Mouse (Mus musculus): ENCODE results near the gene Cacna1g. TPM values are rescaled to one million over a fixed set of nuclear protein-coding genes. Genes with fewer than 3 reads are reported as not detected.

Cacna1g gene
- polyA plus RNA-seq, 1 experiment from 2014 or later: 21.0 TPM

GRCm38 (mm10) chr11:94484636-94485035 is 10.6 kb upstream of the Cacna1g start:
- 89% methylated on average over 9 of the region's 9 CpGs for WGBS
- DNase-seq (ENCODE audit: low spot score) (no peak), ATAC-seq (ENCODE audit: insufficient number of reproducible peaks, low FRiP score, low TSS enrichment, low read depth) (no peak)
- H3K36me3 ChIP-seq (ENCODE audit: control insufficient read depth, insufficient read depth, low read length): no peaks in the 10 kb centered on the region
- no peaks in the 10 kb centered on the region for H3K9me3 ChIP-seq (ENCODE audit: control insufficient read depth, low read length)
- no peak overlapping the region for H3K4me2 ChIP-seq (ENCODE audit: low read depth, severe bottlenecking)
- no peak overlapping the region for H3K4me3 ChIP-seq (ENCODE audit: low read depth, low read length)
- H3K27me3 ChIP-seq (ENCODE audit: control insufficient read depth, insufficient read depth, low read length): no peaks in the 10 kb centered on the region
- peaks cover 1% of the 10 kb centered on the region; the same call in 1 of the 2 replicates for H3K4me1 ChIP-seq (ENCODE audit: control insufficient read depth, insufficient read depth, low read length)
- no peak overlapping the region for H3K27ac ChIP-seq (replicated peaks; ENCODE audit: low read depth, low read length)
- no peak overlapping the region for H3K9ac ChIP-seq (ENCODE audit: low read length)

- WGBS: 54% methylated on average over 14 of the region's 14 CpGs
- no peak overlapping the region for H3K4me2 ChIP-seq (ENCODE audit: low read depth, severe bottlenecking)
These were observed 9.9 kb upstream of the Cacna1g start for GRCm38 (mm10) chr11:94483921-94484320.

GRCm38 (mm10) chr11:94483436-94483835 is 9.4 kb upstream of the Cacna1g start:
- H3K9ac ChIP-seq (ENCODE audit: low read length): no peak overlapping the region
- WGBS: 71% methylated on average over 11 of the region's 11 CpGs
- no peak overlapping the region for H3K27ac ChIP-seq (replicated peaks; ENCODE audit: low read depth, low read length)

More at GRCm38 (mm10) chr11:94483921-94484320, 9.9 kb upstream of the Cacna1g start:
- ATAC-seq (ENCODE audit: insufficient number of reproducible peaks, low FRiP score, low TSS enrichment, low read depth) (no peak), DNase-seq (ENCODE audit: low spot score) (no peak)
- Histone ChIP-seq H3K4me1 (ENCODE audit: control insufficient read depth, insufficient read depth, low read length) (no peaks in the 10 kb centered on the region), H3K36me3 (ENCODE audit: control insufficient read depth, insufficient read depth, low read length) (no peaks in the 10 kb centered on the region), H3K9me3 (ENCODE audit: control insufficient read depth, low read length) (no peaks in the 10 kb centered on the region), H3K27me3 (ENCODE audit: control insufficient read depth, insufficient read depth, low read length) (no peaks in the 10 kb centered on the region), H3K4me3 (ENCODE audit: low read depth, low read length) (no peak overlapping the region), H3K9ac (ENCODE audit: low read length) (no peak overlapping the region), H3K27ac (replicated peaks; ENCODE audit: low read depth, low read length) (no peak overlapping the region)

GRCm38 (mm10) chr11:94482738-94483137 is 8.7 kb upstream of the Cacna1g start:
- 93% methylated on average over 11 of the region's 11 CpGs for WGBS
- ATAC-seq (ENCODE audit: insufficient number of reproducible peaks, low FRiP score, low TSS enrichment, low read depth): no peak
- no peak overlapping the region for H3K9ac ChIP-seq (ENCODE audit: low read length)
- no peaks in the 10 kb centered on the region for H3K36me3 ChIP-seq (ENCODE audit: control insufficient read depth, insufficient read depth, low read length)
- H3K27ac ChIP-seq (replicated peaks; ENCODE audit: low read depth, low read length): no peak overlapping the region
- H3K4me2 ChIP-seq (ENCODE audit: low read depth, severe bottlenecking): no peak overlapping the region
- H3K27me3 ChIP-seq (ENCODE audit: control insufficient read depth, insufficient read depth, low read length): no peaks in the 10 kb centered on the region
- DNase-seq (ENCODE audit: low spot score): no peak
- no peak overlapping the region for H3K4me3 ChIP-seq (ENCODE audit: low read depth, low read length)
- H3K9me3 ChIP-seq (ENCODE audit: control insufficient read depth, low read length): no peaks in the 10 kb centered on the region
- no peaks in the 10 kb centered on the region for H3K4me1 ChIP-seq (ENCODE audit: control insufficient read depth, insufficient read depth, low read length)

More at GRCm38 (mm10) chr11:94483436-94483835, 9.4 kb upstream of the Cacna1g start:
- H3K36me3 ChIP-seq (ENCODE audit: control insufficient read depth, insufficient read depth, low read length): no peaks in the 10 kb centered on the region
- DNase-seq (ENCODE audit: low spot score): no peak
- no peak for ATAC-seq (ENCODE audit: insufficient number of reproducible peaks, low FRiP score, low TSS enrichment, low read depth)
- H3K9me3 ChIP-seq (ENCODE audit: control insufficient read depth, low read length): no peaks in the 10 kb centered on the region
- no peak overlapping the region for H3K4me2 ChIP-seq (ENCODE audit: low read depth, severe bottlenecking)
- no peaks in the 10 kb centered on the region for H3K4me1 ChIP-seq (ENCODE audit: control insufficient read depth, insufficient read depth, low read length)
- no peaks in the 10 kb centered on the region for H3K27me3 ChIP-seq (ENCODE audit: control insufficient read depth, insufficient read depth, low read length)
- no peak overlapping the region for H3K4me3 ChIP-seq (ENCODE audit: low read depth, low read length)

- Histone ChIP-seq H3K4me2 (ENCODE audit: low read depth, severe bottlenecking) (no peak overlapping the region), H3K4me3 (ENCODE audit: low read depth, low read length) (no peak overlapping the region), H3K27me3 (ENCODE audit: control insufficient read depth, insufficient read depth, low read length) (no peaks in the 10 kb centered on the region), H3K9ac (ENCODE audit: low read length) (no peak overlapping the region), H3K9me3 (ENCODE audit: control insufficient read depth, low read length) (no peaks in the 10 kb centered on the region), H3K4me1 (ENCODE audit: control insufficient read depth, insufficient read depth, low read length) (no peaks in the 10 kb centered on the region), H3K27ac (replicated peaks; ENCODE audit: low read depth, low read length) (no peak overlapping the region), H3K36me3 (ENCODE audit: control insufficient read depth, insufficient read depth, low read length) (no peaks in the 10 kb centered on the region)
- no peak for DNase-seq (ENCODE audit: low spot score)
- 91% methylated on average over 7 of the region's 7 CpGs for WGBS
- no peak for ATAC-seq (ENCODE audit: insufficient number of reproducible peaks, low FRiP score, low TSS enrichment, low read depth)
These were observed 8.0 kb upstream of the Cacna1g start for GRCm38 (mm10) chr11:94481963-94482362.

GRCm38 (mm10) chr11:94480382-94480781 is 6.4 kb upstream of the Cacna1g start:
- no peaks in the 10 kb centered on the region for H3K27me3 ChIP-seq (ENCODE audit: control insufficient read depth, insufficient read depth, low read length)
- H3K36me3 ChIP-seq (ENCODE audit: control insufficient read depth, insufficient read depth, low read length): no peaks in the 10 kb centered on the region

GRCm38 (mm10) chr11:94477651-94478050 is 3.7 kb upstream of the Cacna1g start:
- H3K9ac ChIP-seq (ENCODE audit: low read length): no peak overlapping the region
- no peaks in the 10 kb centered on the region for H3K9me3 ChIP-seq (ENCODE audit: control insufficient read depth, low read length)
- DNase-seq (ENCODE audit: low spot score) (no peak), ATAC-seq (ENCODE audit: insufficient number of reproducible peaks, low FRiP score, low TSS enrichment, low read depth) (no peak)
- no peaks in the 10 kb centered on the region for H3K36me3 ChIP-seq (ENCODE audit: control insufficient read depth, insufficient read depth, low read length)
- H3K4me2 ChIP-seq (ENCODE audit: low read depth, severe bottlenecking): no peak overlapping the region
- H3K4me3 ChIP-seq (ENCODE audit: low read depth, low read length): no peak overlapping the region
- WGBS: 45% methylated on average over 6 of the region's 6 CpGs
- H3K27me3 ChIP-seq (ENCODE audit: control insufficient read depth, insufficient read depth, low read length): peaks cover 3% of the 10 kb centered on the region; the same call in 1 of the 2 replicates
- H3K4me1 ChIP-seq (ENCODE audit: control insufficient read depth, insufficient read depth, low read length): peaks cover 4% of the 10 kb centered on the region; the same call in 1 of the 2 replicates
- no peak overlapping the region for H3K27ac ChIP-seq (replicated peaks; ENCODE audit: low read depth, low read length)

More at GRCm38 (mm10) chr11:94480382-94480781, 6.4 kb upstream of the Cacna1g start:
- no peaks in the 10 kb centered on the region for H3K9me3 ChIP-seq (ENCODE audit: control insufficient read depth, low read length)
- no peak overlapping the region for H3K9ac ChIP-seq (ENCODE audit: low read length)
- H3K27ac ChIP-seq (replicated peaks; ENCODE audit: low read depth, low read length): no peak overlapping the region
- H3K4me2 ChIP-seq (ENCODE audit: low read depth, severe bottlenecking): no peak overlapping the region
- 88% methylated on average over 9 of the region's 9 CpGs for WGBS
- H3K4me3 ChIP-seq (ENCODE audit: low read depth, low read length): no peak overlapping the region
- no peaks in the 10 kb centered on the region for H3K4me1 ChIP-seq (ENCODE audit: control insufficient read depth, insufficient read depth, low read length)
- no peak for DNase-seq (ENCODE audit: low spot score)
- ATAC-seq (ENCODE audit: insufficient number of reproducible peaks, low FRiP score, low TSS enrichment, low read depth): no peak

- ATAC-seq (ENCODE audit: insufficient number of reproducible peaks, low FRiP score, low TSS enrichment, low read depth) (no peak), DNase-seq (ENCODE audit: low spot score) (no peak)
- Histone ChIP-seq H3K4me3 (ENCODE audit: low read depth, low read length) (no peak overlapping the region), H3K4me1 (ENCODE audit: control insufficient read depth, insufficient read depth, low read length) (peaks cover 14% of the 10 kb centered on the region), H3K4me2 (ENCODE audit: low read depth, severe bottlenecking) (no peak overlapping the region), H3K9ac (ENCODE audit: low read length) (no peak overlapping the region), H3K27me3 (ENCODE audit: control insufficient read depth, insufficient read depth, low read length) (peaks cover 3% of the 10 kb centered on the region; the same call in 1 of the 2 replicates), H3K9me3 (ENCODE audit: control insufficient read depth, low read length) (no peaks in the 10 kb centered on the region), H3K27ac (replicated peaks; ENCODE audit: low read depth, low read length) (no peak overlapping the region), H3K36me3 (ENCODE audit: control insufficient read depth, insufficient read depth, low read length) (no peaks in the 10 kb centered on the region)
- 24% methylated on average over 11 of the region's 11 CpGs for WGBS
These were observed 1.7 kb upstream of the Cacna1g start for GRCm38 (mm10) chr11:94475722-94476121.

- ATAC-seq (ENCODE audit: insufficient number of reproducible peaks, low FRiP score, low TSS enrichment, low read depth): no peak
- no peak for DNase-seq (ENCODE audit: low spot score)
- peaks cover 3% of the 10 kb centered on the region; the same call in 1 of the 2 replicates for H3K27me3 ChIP-seq (ENCODE audit: control insufficient read depth, insufficient read depth, low read length)
- H3K36me3 ChIP-seq (ENCODE audit: control insufficient read depth, insufficient read depth, low read length): no peaks in the 10 kb centered on the region
- peak overlapping the region; percentile 93; the same call in 1 of the 2 replicates for H3K27ac ChIP-seq (replicated peaks; ENCODE audit: low read depth, low read length)
- peak overlapping the region; percentile 95 for H3K4me2 ChIP-seq (ENCODE audit: low read depth, severe bottlenecking)
- peak overlapping the region; percentile 99 for H3K4me3 ChIP-seq (ENCODE audit: low read depth, low read length)
- peaks cover 25% of the 10 kb centered on the region for H3K4me1 ChIP-seq (ENCODE audit: control insufficient read depth, insufficient read depth, low read length)
- 2% methylated on average over 11 of the region's 11 CpGs for WGBS
- no peak overlapping the region for H3K9ac ChIP-seq (ENCODE audit: low read length)
- no peaks in the 10 kb centered on the region for H3K9me3 ChIP-seq (ENCODE audit: control insufficient read depth, low read length)
These were observed 529 bp upstream of the Cacna1g start for GRCm38 (mm10) chr11:94474544-94474910.
